Mouse (Mus musculus): ENCODE measurements around the gene Zbtb48.

The Zbtb48 gene

GRCm38 (mm10) chr4:152007481-152008147 is 19.9 kb downstream of the Zbtb48 start:
- in situ Hi-C loops (cut with MboI, MseI), result loop anchor here in 1 of 2 experiments (10.0 kb wide), 1 partner anchor 1093 kb away; the partner anchor contains the start of genes Park7 and Tnfrsf9

- in situ Hi-C loops (cut with MboI, MseI), result loop anchor here in 1 of 2 experiments (10.0 kb wide), 1 partner anchor 1092 kb away; the partner anchor contains the start of genes Park7 and Tnfrsf9
These were observed 20.7 kb downstream of the Zbtb48 start for GRCm38 (mm10) chr4:152006812-152007211.

- in situ Hi-C loops (cut with MboI, MseI), result loop anchor here in 1 of 2 experiments (10.0 kb wide), 1 partner anchor 1091 kb away; the partner anchor contains the start of genes Park7 and Tnfrsf9
These were observed 21.3 kb downstream of the Zbtb48 start for GRCm38 (mm10) chr4:152006137-152006536.

- in situ Hi-C loops (cut with MboI, MseI), result loop anchor here in 1 of 2 experiments (10.0 kb wide), 1 partner anchor 1087 kb away; the partner anchor contains the start of genes Park7 and Tnfrsf9
These were observed 25.4 kb downstream of the Zbtb48 start for GRCm38 (mm10) chr4:152002063-152002462.

- in situ Hi-C loops (cut with MboI, MseI), result loop anchor here in 1 of 2 experiments (10.0 kb wide), 1 partner anchor 1087 kb away; the partner anchor contains the start of genes Park7 and Tnfrsf9
These were observed 26.1 kb downstream of the Zbtb48 start for GRCm38 (mm10) chr4:152001335-152001734.

GRCm38 (mm10) chr4:152000906-152001305 is 26.6 kb downstream of the Zbtb48 start:
- in situ Hi-C loops (cut with MboI, MseI), result loop anchor here in 1 of 2 experiments (10.0 kb wide), 1 partner anchor 1086 kb away; the partner anchor contains the start of genes Park7 and Tnfrsf9

- in situ Hi-C loops (cut with MboI, MseI), result loop anchor here (25.0 kb wide), 2 partner anchors 1762 to 1963 kb away; partner anchors contain the start of genes A430005L14Rik (in 1 of the 2) and Eno1 (in 1 of the 2)
These were observed 28.0 kb downstream of the Zbtb48 start for GRCm38 (mm10) chr4:151999481-151999880.

GRCm38 (mm10) chr4:151997701-151998100 is 29.8 kb downstream of the Zbtb48 start:
- in situ Hi-C loops (cut with MboI, MseI), result loop anchor here (25.0 kb wide), 2 partner anchors 1760 to 1965 kb away; partner anchors contain the start of genes A430005L14Rik (in 1 of the 2) and Eno1 (in 1 of the 2)

GRCm38 (mm10) chr4:151996951-151997222 is 30.6 kb downstream of the Zbtb48 start:
- in situ Hi-C loops (cut with MboI, MseI), result loop anchor here (25.0 kb wide), 2 partner anchors 1760 to 1965 kb away; partner anchors contain the start of genes A430005L14Rik (in 1 of the 2) and Eno1 (in 1 of the 2)

- in situ Hi-C loops (cut with MboI, MseI), result loop anchor here (25.0 kb wide), 2 partner anchors 1759 to 1966 kb away; partner anchors contain the start of genes A430005L14Rik (in 1 of the 2) and Eno1 (in 1 of the 2)
These were observed 31.1 kb downstream of the Zbtb48 start, which contains the start of gene Phf13 for GRCm38 (mm10) chr4:151996173-151996950. Gene Phf13, minus strand, starts transcription at chr4:151996258.

- in situ Hi-C loops (cut with MboI, MseI), result loop anchor here (25.0 kb wide), 2 partner anchors 1758 to 1967 kb away; partner anchors contain the start of genes A430005L14Rik (in 1 of the 2) and Eno1 (in 1 of the 2)
These were observed 31.9 kb downstream of the Zbtb48 start for GRCm38 (mm10) chr4:151995371-151996172.

- in situ Hi-C loops (cut with MboI, MseI), result loop anchor here (25.0 kb wide), 2 partner anchors 1757 to 1968 kb away; partner anchors contain the start of genes A430005L14Rik (in 1 of the 2) and Eno1 (in 1 of the 2)
These were observed 33.0 kb downstream of the Zbtb48 start for GRCm38 (mm10) chr4:151994228-151995171.

- in situ Hi-C loops (cut with MboI, MseI), result loop anchor here (25.0 kb wide), 2 partner anchors 1756 to 1969 kb away; partner anchors contain the start of genes A430005L14Rik (in 1 of the 2) and Eno1 (in 1 of the 2)
These were observed 34.4 kb downstream of the Zbtb48 start for GRCm38 (mm10) chr4:151993035-151993434.

- in situ Hi-C loops (cut with MboI, MseI), result loop anchor here (25.0 kb wide), 2 partner anchors 1755 to 1970 kb away; partner anchors contain the start of genes A430005L14Rik (in 1 of the 2) and Eno1 (in 1 of the 2)
These were observed 35.4 kb downstream of the Zbtb48 start for GRCm38 (mm10) chr4:151992091-151992490.

GRCm38 (mm10) chr4:151989110-151989488 is 38.4 kb downstream of the Zbtb48 start:
- in situ Hi-C loops (cut with MboI, MseI), result loop anchor here (25.0 kb wide), 2 partner anchors 1752 to 1973 kb away; partner anchors contain the start of genes A430005L14Rik (in 1 of the 2) and Eno1 (in 1 of the 2)

GRCm38 (mm10) chr4:151988342-151989109 is 38.9 kb downstream of the Zbtb48 start, which contains the start of gene Thap3:
Gene Thap3, minus strand, starts transcription at chr4:151988997.
- in situ Hi-C loops (cut with MboI, MseI), result loop anchor here (25.0 kb wide), 2 partner anchors 1751 to 1974 kb away; partner anchors contain the start of genes A430005L14Rik (in 1 of the 2) and Eno1 (in 1 of the 2)

- in situ Hi-C loops (cut with MboI, MseI), result loop anchor here (25.0 kb wide), 2 partner anchors 1751 to 1974 kb away; partner anchors contain the start of genes A430005L14Rik (in 1 of the 2) and Eno1 (in 1 of the 2)
These were observed 39.5 kb downstream of the Zbtb48 start for GRCm38 (mm10) chr4:151988014-151988341.

- in situ Hi-C loops (cut with MboI, MseI), result loop anchor here (25.0 kb wide), 2 partner anchors 1749 to 1976 kb away; partner anchors contain the start of genes A430005L14Rik (in 1 of the 2) and Eno1 (in 1 of the 2)
These were observed 40.8 kb downstream of the Zbtb48 start for GRCm38 (mm10) chr4:151986650-151987049.
